Mouse (Mus musculus): Measurements from ENCODE around the gene Tspyl3.

DNA sequence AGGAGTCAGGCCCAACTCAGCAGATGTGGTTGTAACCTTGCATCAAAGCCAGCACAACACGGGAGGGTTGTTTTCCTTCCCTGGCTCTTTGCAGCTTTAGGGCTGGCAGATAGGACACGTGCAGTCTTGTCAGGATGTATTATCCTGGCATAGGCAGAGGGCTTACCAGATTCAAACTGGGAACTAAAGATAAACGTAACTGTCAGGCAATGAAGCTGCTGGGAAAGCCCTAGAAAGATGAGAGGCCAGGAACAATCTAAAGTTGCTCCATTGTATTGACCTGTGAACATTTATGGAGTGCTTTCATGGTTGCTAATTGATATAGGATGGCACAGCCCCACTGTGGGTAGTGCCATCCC is 333 bp upstream of the Tspyl3 start:
- no peak for TF ChIP-seq POLR2A (IDR thresholded peaks at IDR 0.05; ENCODE audit: insufficient read depth, low read depth, low read length)
- no peak for TF ChIP-seq CTCF (IDR thresholded peaks at IDR 0.05; ENCODE audit: insufficient read depth, low read depth, low read length)
